26 mouse cellular contexts compared by ENCODE assay signal in genomic region chr3:30706614-30707276, GRCm38 (mm10). TPM values are rescaled to one million over a fixed set of nuclear protein-coding genes. Genes with fewer than 3 reads are reported as not detected.
DNase-seq lines count a peak whose midpoint lies in the region; ATAC-seq lines count a peak whose summit lies in the region.
"Had no signal": no experiment of that assay in that cellular context is flagged by ENCODE, and none has a peak within 500 bp of the region (broad histone marks: within the 10 kb centered on the region; RNA-seq: fewer than 3 reads in every experiment).

No protein-coding gene starts in this region.

- H3K4me1 ChIP-seq in heart, embryonic 10.5 days = no peaks in the 10 kb centered on the region
- H3K4me1 ChIP-seq: hindbrain, embryonic 13.5 days; intestine, embryonic 15.5 days; limb, embryonic 10.5 days; midbrain, embryonic 15.5 days had no signal

- 62% methylated on average over 4 of the region's 4 CpGs for WGBS in heart, embryonic 10.5 days

- no peak overlapping the region for H3K27ac ChIP-seq in heart, embryonic 10.5 days
- H3K27ac ChIP-seq: gastrocnemius, adult 2 months; hindbrain, embryonic 13.5 days; intestine, embryonic 15.5 days; left cerebral cortex, adult 2 months; limb, embryonic 10.5 days; midbrain, embryonic 15.5 days had no signal

- no peaks in the 10 kb centered on the region for H3K36me3 ChIP-seq in heart, embryonic 10.5 days
- H3K36me3 ChIP-seq: hindbrain, embryonic 13.5 days; intestine, embryonic 15.5 days; limb, embryonic 10.5 days; midbrain, embryonic 15.5 days had no signal

- H3K4me3 ChIP-seq in heart, embryonic 10.5 days = no peak overlapping the region
- H3K4me3 ChIP-seq: erythroblast, embryonic 14.5 days; gastrocnemius, adult 2 months; hindbrain, embryonic 13.5 days; intestine, embryonic 15.5 days; left cerebral cortex, adult 2 months; limb, embryonic 10.5 days; midbrain, embryonic 15.5 days had no signal

- H3K9me3 ChIP-seq in heart, embryonic 10.5 days = no peaks in the 10 kb centered on the region
- H3K9me3 ChIP-seq: hindbrain, embryonic 13.5 days; intestine, embryonic 15.5 days; limb, embryonic 10.5 days; midbrain, embryonic 15.5 days had no signal

- H3K27me3 ChIP-seq in heart, embryonic 10.5 days (ENCODE audit: insufficient read depth, poor library complexity, severe bottlenecking) = no peaks in the 10 kb centered on the region
- H3K27me3 ChIP-seq: hindbrain, embryonic 13.5 days; intestine, embryonic 15.5 days; midbrain, embryonic 15.5 days had no signal

- intact Hi-C loops in gastrocnemius, postnatal 36 days (cut with DNase I) = no loop called here

- peak; percentile 76 for ATAC-seq in erythroid progenitor cell, adult 5-6 weeks (replicated peaks; ENCODE audit: low FRiP score, poor library complexity, severe bottlenecking)
- peak; percentile 85 for ATAC-seq in megakaryocyte progenitor cell, adult 5-6 weeks (replicated peaks; ENCODE audit: poor library complexity)
- ATAC-seq: forebrain, embryonic 16.5 days; midbrain, embryonic 15.5 days had no signal

- DNase-seq in heart, embryonic 10.5 days (ENCODE audit: low spot score) = peak; percentile 52
- no peak for DNase-seq in heart, postnatal 4 days
- DNase-seq in Muller cell, postnatal 12 days (ENCODE audit: inconsistent ontology term) = peak; percentile 18
- DNase-seq in frontal cortex, postnatal 25 days (ENCODE audit: low spot score in 2 of 2) = no peak
- no peak for DNase-seq in gastrocnemius, postnatal 36 days
- no peak for DNase-seq in lung, adult 18-20 months
- DNase-seq: adrenal gland, postnatal 14 days; cerebellum, adult 9-10 months; gastrocnemius, adult 2 months; heart, adult 18-20 months; lung, embryonic 14.5 days; retina, postnatal 1 day; right cerebral cortex, postnatal 4 days; thymus, adult 2 months had no signal

RNA-seq across cellular contexts. Expression of gene Lrrc31, which starts 7.1 kb away (rescaled TPM):
- not detected in 2 replicates for polyA plus RNA-seq in heart, embryonic 10.5 days (2016; fragmentation: Nextera tagmentation; extraction: Ambion mirVana)
- under 1 TPM in 1 of 2 experiments, not detected in 1; 0.12 TPM for total RNA-seq in heart, postnatal 4 days (2021)
- total RNA-seq in erythroid progenitor cell, adult 5-6 weeks (2015; ENCODE audit: low replicate concordance) = not detected in 2 replicates
- total RNA-seq in erythroid progenitor cell, adult 5-6 weeks (2017; ENCODE audit: low replicate concordance) = not detected in 2 replicates
- not detected in 2 replicates for total RNA-seq in megakaryocyte progenitor cell, adult 5-6 weeks (2015)
- not detected in 2 replicates for total RNA-seq in megakaryocyte progenitor cell, adult 5-6 weeks (2017)
- not detected for total RNA-seq in gastrocnemius, postnatal 36 days (2021)
- total RNA-seq: gastrocnemius, adult 2 months; left cerebral cortex, adult 2 months had no signal
- polyA plus RNA-seq: erythroblast, embryonic 14.5 days; forebrain, embryonic 16.5 days; limb, embryonic 10.5 days; lung, embryonic 14.5 days; midbrain, embryonic 15.5 days had no signal

RNA-seq across cellular contexts. Expression of gene Samd7, which starts 39.3 kb away (rescaled TPM):
- polyA plus RNA-seq in heart, embryonic 10.5 days (2016; fragmentation: Nextera tagmentation; extraction: Ambion mirVana) = not detected in 2 replicates
- total RNA-seq in heart, postnatal 4 days (2021) = not detected
- total RNA-seq in erythroid progenitor cell, adult 5-6 weeks (2015; ENCODE audit: low replicate concordance) = 0.42 TPM in 1 of 2 replicates, not detected in the other
- total RNA-seq in erythroid progenitor cell, adult 5-6 weeks (2017; ENCODE audit: low replicate concordance) = not detected in 2 replicates
- total RNA-seq in megakaryocyte progenitor cell, adult 5-6 weeks (2015) = not detected in 2 replicates
- not detected in 2 replicates for total RNA-seq in megakaryocyte progenitor cell, adult 5-6 weeks (2017)
- total RNA-seq in gastrocnemius, postnatal 36 days (2021) = not detected
- total RNA-seq: adrenal gland, postnatal 14 days; gastrocnemius, adult 2 months; heart, adult 18-20 months; left cerebral cortex, adult 2 months had no signal
- polyA plus RNA-seq: erythroblast, embryonic 14.5 days; forebrain, embryonic 16.5 days; heart, embryonic 16.5 days; hindbrain, embryonic 13.5 days; intestine, embryonic 15.5 days; kidney, embryonic 16.5 days; limb, embryonic 10.5 days; lung, embryonic 14.5 days; midbrain, embryonic 15.5 days; stomach, embryonic 14.5 days; thymus, adult 2 months had no signal

RNA-seq across cellular contexts. Expression of gene Lrrc34, which starts 59.1 kb away (rescaled TPM):
- polyA plus RNA-seq in heart, embryonic 10.5 days (2016; fragmentation: Nextera tagmentation; extraction: Ambion mirVana) = 1.1 and 1.5 TPM in 2 replicates
- not detected for total RNA-seq in heart, postnatal 4 days (2021)
- total RNA-seq in erythroid progenitor cell, adult 5-6 weeks (2015; ENCODE audit: low replicate concordance) = not detected in 2 replicates
- total RNA-seq in erythroid progenitor cell, adult 5-6 weeks (2017; ENCODE audit: low replicate concordance) = not detected in 2 replicates
- not detected in 2 replicates for total RNA-seq in megakaryocyte progenitor cell, adult 5-6 weeks (2015)
- not detected in 2 replicates for total RNA-seq in megakaryocyte progenitor cell, adult 5-6 weeks (2017)
- total RNA-seq in gastrocnemius, postnatal 36 days (2021) = not detected
- total RNA-seq: adrenal gland, postnatal 14 days; gastrocnemius, adult 2 months; left cerebral cortex, adult 2 months had no signal
- polyA plus RNA-seq: erythroblast, embryonic 14.5 days had no signal

Comparison
In these comparisons a context has a peak if more than half of its experiments do, and no peak if none do; other contexts are left out.
1. DNase-seq: peak in heart, embryonic 10.5 days (single experiment) and Muller cell, postnatal 12 days (single experiment); none in heart, postnatal 4 days (single experiment), frontal cortex, postnatal 25 days (0 of 2), gastrocnemius, postnatal 36 days (0 of 2) and lung, adult 18-20 months (0 of 2).